Mouse (Mus musculus) inflammation-experienced regulatory T-cells, adult 6 months (primary cell): Measurements from ENCODE around the gene Slc25a24. TPM values are rescaled to one million over a fixed set of nuclear protein-coding genes. Genes with fewer than 3 reads are reported as not detected.
A peak's percentile ranks its signal among the peaks of the same experiment; 100 is the strongest.

Source experiments
- ATAC-seq: one replicate; pipeline ENCODE4 v1.8.0; 2017
- polyA plus RNA-seq, 3 experiments: library from polyadenylated mRNA; unstranded; fragments of 100-300 nt; shearing (Covaris generic); gene quantifications; one replicate each; pipeline ENCODE4 v1.2.1; 2017

Gene Slc25a24
- polyA plus RNA-seq, 3 experiments from 2014 or later, result 17.7 to 51.5 (median 19.2) TPM

GRCm38 (mm10) chr3:109171070-109171778 lies 48.3 kb downstream of the Slc25a24 start:
- peak; percentile 82 for ATAC-seq

- no peak for ATAC-seq
Observed at GRCm38 (mm10) chr3:109174394-109174793, 51.4 kb downstream of the Slc25a24 start.

- ATAC-seq, result no peak
Observed at GRCm38 (mm10) chr3:109178705-109179104, 55.8 kb downstream of the Slc25a24 start.

DNA sequence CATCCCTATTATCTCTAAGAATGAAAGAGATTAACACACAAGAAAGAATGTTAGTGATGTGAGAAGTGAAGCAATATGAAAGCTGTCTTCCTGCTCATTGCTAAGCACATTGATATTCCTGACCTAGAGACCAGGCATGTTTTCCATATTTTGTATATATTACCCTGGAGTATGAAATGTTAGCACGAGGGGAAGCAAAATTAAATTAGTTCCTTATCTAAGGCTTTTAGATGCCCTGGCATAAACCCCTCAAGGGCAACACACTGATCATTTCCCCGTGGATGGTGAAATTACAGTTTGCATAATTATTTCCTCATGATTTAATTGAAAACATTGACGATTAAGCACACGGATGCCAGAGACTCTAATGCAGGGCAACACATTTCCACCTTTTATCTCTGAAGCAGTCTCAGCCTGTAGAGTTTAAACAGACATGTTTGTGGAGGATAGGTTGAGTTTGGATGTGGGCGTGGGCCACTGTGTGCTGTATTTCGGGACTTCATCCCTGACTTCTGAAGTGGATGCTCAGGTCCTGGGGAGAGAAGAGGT lies 56.7 kb downstream of the Slc25a24 start:
- ATAC-seq, result no peak

DNA sequence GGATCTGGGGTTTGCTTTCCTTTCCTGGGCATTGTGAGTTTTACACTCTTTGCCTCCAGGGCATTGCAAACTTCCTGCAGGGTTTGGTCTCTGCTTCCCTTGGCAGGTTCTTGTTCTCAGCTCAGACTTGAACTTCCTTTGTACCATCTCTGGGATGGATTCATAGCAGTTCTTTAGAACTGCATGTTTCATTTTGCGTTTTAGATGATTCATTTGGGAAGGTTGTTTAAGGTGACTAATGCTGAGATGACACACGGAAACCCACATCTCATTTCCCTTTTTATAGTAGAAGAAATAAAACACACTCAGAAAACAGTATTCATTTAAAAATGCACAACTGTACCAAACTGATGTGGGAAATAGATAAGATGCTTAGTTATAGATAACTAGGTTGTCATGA lies 73.2 kb downstream of the Slc25a24 start:
- ATAC-seq, result no peak

DNA sequence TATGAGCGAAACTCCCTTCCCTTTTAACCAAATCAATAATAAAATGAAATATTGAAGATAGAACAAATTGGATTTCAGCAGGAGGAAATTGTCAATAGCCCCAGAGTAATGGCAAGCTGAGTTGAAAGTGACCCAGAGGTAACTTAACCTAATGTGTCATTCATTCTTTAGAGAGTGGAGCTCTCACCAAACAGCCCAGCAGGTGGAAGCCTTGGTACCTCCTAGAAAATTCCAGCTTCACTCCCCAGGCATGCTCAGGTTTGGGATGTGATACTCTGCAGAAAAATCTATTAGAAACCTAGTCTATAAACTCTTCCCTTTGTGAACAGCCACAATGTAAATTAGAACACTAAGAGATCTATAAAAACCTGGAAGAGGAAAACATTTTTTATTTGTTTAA lies 76.3 kb downstream of the Slc25a24 start:
- ATAC-seq, result no peak

DNA sequence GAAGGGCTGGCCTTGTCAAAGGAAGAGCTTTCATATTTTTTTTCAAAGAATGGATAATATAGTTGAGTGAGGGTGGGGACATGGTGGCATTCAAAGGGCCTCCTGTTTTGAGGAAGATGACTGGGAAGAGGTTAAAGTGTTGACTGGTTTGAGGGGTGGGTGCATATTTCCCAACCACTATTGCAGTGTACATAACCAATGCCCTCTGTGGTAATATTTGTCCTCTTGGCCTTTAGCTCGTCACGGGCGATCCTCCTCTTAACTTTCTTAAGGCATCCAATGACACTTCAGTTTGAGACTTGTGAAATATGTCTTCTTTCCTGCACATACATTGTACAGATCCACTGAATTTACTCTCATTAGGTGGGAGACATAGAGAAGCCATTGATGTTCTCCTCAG lies 89.4 kb downstream of the Slc25a24 start:
- ATAC-seq, result no peak

DNA sequence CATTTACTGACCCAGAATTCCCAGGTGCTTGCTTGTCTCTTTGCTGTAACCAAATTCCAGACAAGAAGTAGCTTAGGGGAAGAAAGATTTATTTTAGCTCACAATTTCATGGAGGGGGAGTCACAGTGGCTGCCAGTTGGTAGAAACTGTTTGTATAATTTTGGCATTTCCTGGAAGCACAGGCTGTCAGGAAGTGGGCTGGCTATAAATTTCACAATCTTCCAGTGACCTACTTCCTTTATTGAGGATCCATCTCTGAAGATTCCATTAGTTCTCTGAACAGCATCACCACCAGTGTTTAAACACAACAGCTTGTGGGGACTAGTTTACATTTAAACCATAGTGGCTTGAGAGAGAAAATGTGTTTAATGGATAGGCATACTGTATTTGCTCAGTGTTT lies 93.4 kb downstream of the Slc25a24 start:
- ATAC-seq, result no peak

Other genes starting within 250 kb of the Slc25a24 start
- gene Fndc7, start 233.1 kb upstream of the Slc25a24 start, polyA plus RNA-seq, result under 1 TPM in 1 of 3 experiments, not detected in 2; 0.21 TPM
- gene Prpf38b, start 211.4 kb upstream of the Slc25a24 start, polyA plus RNA-seq, result 100 to 1,000 TPM in 2 of 3 experiments, 10 to 100 TPM in 1; 89.4 to 147 (median 131) TPM
- under 1 TPM in 1 of 3 experiments, not detected in 2; 0.60 TPM for gene Henmt1, start 183.3 kb upstream of the Slc25a24 start, polyA plus RNA-seq
- gene Gm9857, start 182.7 kb upstream of the Slc25a24 start, polyA plus RNA-seq, result not detected
- 1 to 10 TPM in 2 of 3 experiments, under 1 TPM in 1; 0.82 to 4.4 (median 2.2) TPM for gene Fam102b, start 95.5 kb upstream of the Slc25a24 start, polyA plus RNA-seq
- gene Slc25a54, start 42.7 kb upstream of the Slc25a24 start, polyA plus RNA-seq, result not detected
- 10 to 100 TPM in 1 of 3 experiments, 1 to 10 TPM in 2; 5.0 to 15.2 (median 9.9) TPM for gene Vav3, start 217.5 kb downstream of the Slc25a24 start, polyA plus RNA-seq